Mouse (Mus musculus): ENCODE data around the gene Nufip1.

Gene Nufip1

DNA sequence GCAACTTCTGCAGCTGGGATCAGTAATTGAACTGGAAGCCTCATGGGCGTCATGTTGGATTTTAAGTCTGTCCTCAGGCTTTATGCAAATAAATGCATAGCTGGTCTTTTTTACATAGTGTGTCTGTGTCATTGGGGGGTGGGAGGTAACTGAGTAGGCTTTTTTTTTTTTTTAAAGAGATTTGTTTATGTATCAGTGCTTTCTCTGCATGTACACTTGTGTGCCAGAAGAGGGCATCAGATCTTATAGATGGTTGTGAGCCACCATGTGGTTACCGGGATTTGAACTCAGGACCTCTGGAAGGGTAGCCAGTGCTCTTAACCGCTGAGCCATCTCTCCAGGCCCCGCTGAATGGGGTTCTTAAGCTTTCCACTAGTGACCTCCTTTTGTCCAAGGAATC lies 24.3 kb downstream of the Nufip1 start:
- 91% methylated on average over 4 of the region's 4 CpGs for WGBS

DNA sequence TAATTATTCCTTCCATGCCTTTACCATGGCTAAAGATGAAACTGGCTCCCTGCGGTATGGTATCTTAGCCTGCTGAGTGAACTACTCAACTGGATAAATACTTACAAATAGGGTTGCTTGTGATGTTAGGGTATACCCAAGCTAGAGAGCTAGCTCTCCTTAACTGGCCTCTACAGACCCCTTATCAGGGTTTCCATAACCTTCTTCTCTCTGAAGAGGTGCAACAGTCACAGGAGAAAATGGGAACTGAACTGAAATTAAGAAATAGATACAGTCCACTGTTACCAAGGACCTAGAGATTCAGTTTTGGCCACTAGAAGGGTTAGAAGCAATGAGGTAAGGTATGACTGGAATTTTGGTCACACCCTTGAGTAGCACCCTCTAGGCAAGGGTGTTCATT lies 34.6 kb downstream of the Nufip1 start:
- WGBS, result 100% methylated on average over 1 of the region's 1 CpGs

DNA sequence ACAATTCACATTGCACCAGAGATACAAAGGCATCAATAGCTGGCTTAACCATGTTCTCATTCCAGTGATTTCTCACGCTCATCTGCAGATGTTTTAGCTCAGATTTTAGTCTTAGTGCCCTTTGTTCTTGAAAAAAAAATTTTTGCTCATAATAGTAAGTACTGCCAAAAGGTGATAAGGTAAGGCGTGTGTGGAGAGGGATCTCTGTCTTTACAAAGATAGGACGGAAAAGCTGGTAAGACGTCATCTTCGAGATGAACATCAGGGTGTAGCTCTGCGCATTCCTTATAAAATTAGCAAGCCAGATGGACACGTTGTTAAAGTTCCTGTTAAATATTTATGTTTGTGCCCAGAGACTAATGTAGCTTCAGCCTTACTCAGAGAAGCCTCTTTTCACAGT lies 35.2 kb downstream of the Nufip1 start:
- WGBS, result 69% methylated on average over 7 of the region's 7 CpGs

DNA sequence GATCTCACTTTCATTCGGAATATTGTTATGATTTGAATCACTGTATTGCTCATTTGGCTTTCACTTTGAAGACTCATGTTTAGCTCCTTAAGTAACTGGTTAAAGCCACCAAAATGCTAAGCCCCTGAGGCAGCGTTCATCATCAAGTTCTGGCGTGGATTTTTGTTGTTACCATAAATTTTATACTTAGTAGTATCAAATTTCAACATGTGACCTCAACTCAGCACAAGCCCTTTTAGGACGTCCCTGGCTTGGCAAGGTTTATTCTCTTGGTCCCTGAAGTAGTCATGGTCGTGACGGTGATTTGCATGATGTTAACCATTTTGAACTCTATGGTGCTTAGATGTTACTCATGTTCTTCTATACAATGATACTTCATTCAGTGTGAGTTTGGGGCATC lies 36.4 kb downstream of the Nufip1 start:
- WGBS, result 85% methylated on average over 6 of the region's 6 CpGs

GRCm38 (mm10) chr14:76148294-76148693 lies 37.6 kb downstream of the Nufip1 start:
- 95% methylated on average over 10 of the region's 10 CpGs for WGBS

GRCm38 (mm10) chr14:76149531-76150179 lies 39.0 kb downstream of the Nufip1 start:
- WGBS, result 32% methylated on average over 13 of the region's 13 CpGs

DNA sequence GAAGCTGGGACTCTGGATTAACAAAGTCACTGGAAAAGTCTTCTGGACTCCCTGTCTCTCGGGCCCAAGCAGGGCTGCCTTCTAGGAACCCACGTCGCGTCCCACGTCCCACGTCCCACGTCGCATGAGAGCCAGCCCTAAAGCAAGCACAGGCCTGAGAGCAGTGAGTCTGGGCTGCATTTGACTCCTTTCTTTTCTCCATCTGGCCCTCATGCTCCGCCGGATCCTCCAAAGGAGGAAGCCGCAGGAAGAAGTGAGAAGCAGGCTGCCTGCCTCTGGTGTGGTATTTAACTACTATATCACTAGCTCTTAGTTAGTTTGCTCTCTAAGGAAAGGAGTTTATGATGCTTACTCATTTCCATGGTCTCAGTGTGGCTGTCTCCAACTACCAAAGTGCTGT lies 39.8 kb downstream of the Nufip1 start:
- WGBS, result 66% methylated on average over 11 of the region's 11 CpGs

DNA sequence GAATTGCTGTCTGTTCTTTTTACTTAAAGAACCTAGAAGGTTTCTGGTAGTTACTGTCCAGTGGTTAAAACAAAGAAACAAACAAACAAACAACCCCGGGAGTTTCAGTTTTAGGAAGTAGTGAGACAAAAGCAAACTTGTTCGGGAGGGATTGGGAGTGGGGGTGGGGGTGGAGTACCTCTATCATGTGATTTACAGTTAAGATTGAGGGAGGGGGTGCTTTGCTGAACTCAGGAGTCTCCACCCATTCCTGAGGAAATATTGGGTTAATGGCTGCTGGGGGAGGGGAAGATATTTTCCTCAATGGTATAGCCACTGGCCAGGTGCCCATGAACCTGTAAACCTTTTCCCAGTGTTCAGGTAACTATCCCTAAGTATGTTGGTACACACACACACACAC lies 40.3 kb downstream of the Nufip1 start:
- 53% methylated on average over 2 of the region's 2 CpGs for WGBS

GRCm38 (mm10) chr14:76151820-76152161 lies 41.1 kb downstream of the Nufip1 start:
- under 1% methylated on average over 10 of the region's 10 CpGs for WGBS

DNA sequence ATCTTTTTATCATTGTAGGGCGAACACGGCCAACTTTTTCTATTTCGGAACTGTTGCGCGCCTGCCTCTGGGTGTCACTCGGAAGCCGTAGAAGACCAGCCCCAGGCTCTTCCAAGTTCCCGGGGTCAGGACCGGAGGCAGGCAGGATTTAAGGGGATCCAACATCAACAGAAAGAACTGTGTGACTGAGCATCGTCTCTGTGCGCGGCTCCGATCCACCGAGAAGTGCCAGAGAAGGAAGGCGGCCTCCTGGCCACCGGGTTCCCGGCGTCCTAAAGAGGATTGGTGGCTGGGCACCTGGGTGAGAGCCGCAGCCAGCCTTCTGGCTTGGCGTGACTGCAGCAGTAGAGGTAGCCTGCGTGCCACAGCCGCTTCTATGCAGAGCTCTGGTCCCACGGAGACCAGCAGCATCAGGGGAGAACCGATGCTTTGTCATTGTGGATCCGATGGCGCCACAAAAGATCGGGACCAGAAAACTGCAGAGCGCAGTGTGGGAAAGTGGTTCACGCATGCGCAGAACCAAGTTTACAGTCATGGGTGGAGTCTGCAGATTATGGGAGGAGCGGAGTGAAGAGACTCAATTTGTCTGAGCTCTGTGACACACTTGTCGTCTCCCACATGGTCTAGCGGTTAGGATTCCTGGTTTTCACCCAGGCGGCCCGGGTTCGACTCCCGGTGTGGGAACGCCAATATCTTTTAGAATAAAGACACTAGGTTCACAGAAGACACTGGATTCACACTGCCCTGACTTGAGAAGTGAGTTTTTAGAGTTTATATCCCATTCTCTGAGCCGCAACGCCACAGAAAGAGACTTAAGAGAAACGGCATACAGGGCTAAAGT lies 41.7 kb downstream of the Nufip1 start:
- WGBS, result under 1% methylated on average over 41 of the region's 41 CpGs

DNA sequence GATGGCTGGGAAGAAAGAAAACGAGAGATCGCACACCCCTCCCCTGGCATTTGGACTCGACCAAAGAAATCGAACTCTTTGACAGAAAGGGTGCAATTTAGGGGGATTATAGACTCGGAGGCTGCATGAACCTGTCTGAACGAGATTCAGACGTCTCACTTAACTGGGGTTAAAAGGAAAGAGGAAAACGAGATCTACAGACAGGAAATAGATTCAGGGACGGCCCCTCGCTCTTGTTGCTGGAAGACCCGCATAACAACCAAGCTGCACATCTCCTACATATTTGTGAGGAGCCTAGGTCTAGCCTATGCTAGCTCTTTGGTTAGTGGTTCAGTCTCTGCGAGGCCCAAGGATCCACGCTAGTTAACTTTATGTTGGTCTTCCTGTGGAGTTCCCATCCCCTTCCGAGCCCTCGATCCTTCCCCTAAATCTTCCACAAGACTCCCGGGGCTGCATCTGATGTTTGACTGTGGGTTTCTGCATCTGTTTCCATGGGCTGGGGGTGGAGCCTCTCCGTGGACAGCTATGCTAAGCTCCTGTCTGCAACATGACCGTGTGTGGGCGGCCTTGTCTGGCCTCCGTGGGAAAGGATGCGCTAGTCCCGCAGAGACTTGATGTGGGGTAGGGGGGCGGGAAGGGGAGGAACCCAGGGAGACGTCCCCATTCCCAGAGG lies 42.4 kb downstream of the Nufip1 start:
- 9% methylated on average over 24 of the region's 24 CpGs for WGBS

DNA sequence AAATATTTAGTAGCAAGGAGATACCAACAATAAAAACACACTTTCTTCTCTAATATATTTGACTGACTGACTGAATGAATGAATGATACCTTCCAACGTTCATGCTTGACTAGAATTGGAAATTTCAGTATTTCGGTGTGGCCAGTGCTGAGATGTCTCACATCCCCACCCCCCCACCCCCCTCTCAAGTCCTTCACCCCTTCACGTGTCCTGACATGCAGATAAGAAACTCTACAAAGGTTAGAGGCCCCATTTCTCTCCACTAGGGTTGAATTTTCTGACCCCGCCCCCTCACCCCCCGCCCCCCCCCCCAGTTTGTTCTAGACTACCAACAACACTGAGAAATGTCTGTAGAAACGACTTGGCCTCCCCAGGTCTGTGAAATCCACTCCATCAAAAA lies 43.1 kb downstream of the Nufip1 start:
- WGBS, result 35% methylated on average over 6 of the region's 6 CpGs

GRCm38 (mm10) chr14:76158192-76158785 lies 47.6 kb downstream of the Nufip1 start:
- WGBS, result 69% methylated on average over 5 of the region's 5 CpGs

GRCm38 (mm10) chr14:76160580-76160979 lies 49.9 kb downstream of the Nufip1 start:
- 90% methylated on average over 6 of the region's 6 CpGs for WGBS

DNA sequence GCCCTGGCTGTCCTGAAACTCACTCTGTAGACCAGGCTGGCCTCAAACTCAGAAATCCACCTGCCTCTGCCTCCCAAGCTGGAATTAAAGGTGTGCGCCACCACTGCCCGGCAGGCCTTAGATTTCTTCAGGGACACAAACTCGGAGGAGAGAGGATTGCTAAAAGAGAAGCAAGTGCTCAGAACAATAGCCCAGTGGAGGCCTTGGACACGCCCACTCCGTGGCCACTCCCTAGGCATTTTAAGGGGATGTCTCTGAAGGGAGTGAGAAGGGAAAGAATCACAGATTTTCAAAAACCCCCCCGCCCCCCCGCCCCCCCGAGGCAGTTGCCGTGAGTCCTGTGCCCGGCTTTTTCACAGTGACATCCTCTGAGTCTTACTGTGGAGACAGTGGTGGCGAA lies 53.5 kb downstream of the Nufip1 start:
- 52% methylated on average over 11 of the region's 11 CpGs for WGBS

GRCm38 (mm10) chr14:76164904-76165755 lies 54.4 kb downstream of the Nufip1 start:
- WGBS, result 30% methylated on average over 32 of the region's 32 CpGs

- 64% methylated on average over 11 of the region's 11 CpGs for WGBS
Observed at GRCm38 (mm10) chr14:76169876-76170466, 59.3 kb downstream of the Nufip1 start.

- 86% methylated on average over 8 of the region's 8 CpGs for WGBS
Observed at GRCm38 (mm10) chr14:76171285-76171684, 60.6 kb downstream of the Nufip1 start.

GRCm38 (mm10) chr14:76174328-76174727 lies 63.6 kb downstream of the Nufip1 start:
- WGBS, result 94% methylated on average over 7 of the region's 7 CpGs

GRCm38 (mm10) chr14:76175808-76176207 lies 65.1 kb downstream of the Nufip1 start:
- 53% methylated on average over 5 of the region's 5 CpGs for WGBS

DNA sequence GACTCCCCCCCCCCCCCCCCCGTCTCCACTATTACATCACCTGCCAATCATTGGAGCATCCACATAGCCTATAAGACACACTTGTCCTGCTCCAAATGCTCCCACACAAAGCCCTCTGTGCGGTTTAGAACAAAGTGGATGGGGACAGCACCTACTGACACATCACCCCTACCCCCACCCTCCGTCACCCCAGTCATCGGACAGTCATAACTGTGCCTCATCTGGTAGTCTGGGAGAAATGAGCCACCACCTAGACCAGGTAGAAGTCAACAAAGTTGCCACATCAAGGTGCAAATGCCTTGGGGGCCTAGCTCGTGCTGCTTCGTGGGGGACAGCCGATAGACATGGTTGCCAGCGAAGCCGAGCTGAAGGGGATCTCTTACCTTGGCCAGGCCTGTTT lies 66.5 kb downstream of the Nufip1 start:
- 93% methylated on average over 9 of the region's 9 CpGs for WGBS
